Mouse (Mus musculus): ENCODE data around the gene Tmem216.

GRCm38 (mm10) chr19:10500581-10500980 lies 55.5 kb downstream of the Tmem216 start:
- no peak for TF ChIP-seq CTCF (IDR thresholded peaks at IDR 0.05; ENCODE audit: low read depth)
- TF ChIP-seq EP300 (IDR thresholded peaks at IDR 0.05; ENCODE audit: low read depth), result no peak
